Mouse (Mus musculus) hindbrain, embryonic 13.5 days (tissue): ENCODE results near the gene Pyroxd1. TPM values are rescaled to one million over a fixed set of nuclear protein-coding genes. Genes with fewer than 3 reads are reported as not detected.
A peak's percentile ranks its signal among the peaks of the same experiment; 100 is the strongest.

Experiments used
- ATAC-seq: fragments of 200-750 bp; cut with Nextera tagmentation; 2 replicates; pipeline ENCODE4 v1.8.0; 2017; ENCODE audit warnings: moderate TSS enrichment; ENCODE audit not compliant: low FRiP score
- H3K27ac ChIP-seq: fragments of 300-500 bp; sonication (generic); 2 replicates; pipeline ENCODE4 v1.5.1; 2015; ENCODE audit warnings: inconsistent platforms, mild to moderate bottlenecking, moderate library complexity
- H3K27me3 ChIP-seq: fragments of 300-500 bp; sonication (generic); 2 replicates; pipeline ENCODE4 v1.6.1; 2015; ENCODE audit warnings: mild to moderate bottlenecking, inconsistent platforms
- H3K36me3 ChIP-seq: fragments of 300-500 bp; sonication (generic); 2 replicates; pipeline ENCODE4 v1.6.1; 2015; ENCODE audit warnings: mild to moderate bottlenecking, inconsistent platforms
- H3K4me1 ChIP-seq: fragments of 300-500 bp; sonication (generic); replicated peaks from 2 replicates; pipeline ENCODE4 v1.6.1; 2015; ENCODE audit warnings: inconsistent platforms
- H3K4me2 ChIP-seq: fragments of 300-500 bp; sonication (generic); 2 replicates; pipeline ENCODE4 v1.6.1; 2015; ENCODE audit warnings: inconsistent platforms, mild to moderate bottlenecking, moderate library complexity
- H3K4me3 ChIP-seq: fragments of 300-500 bp; sonication (generic); 2 replicates; pipeline ENCODE4 v1.5.1; 2015; ENCODE audit warnings: mild to moderate bottlenecking, inconsistent platforms
- H3K9ac ChIP-seq: fragments of 300-500 bp; sonication (generic); 2 replicates; pipeline ENCODE4 v1.6.1; 2015; ENCODE audit warnings: mild to moderate bottlenecking, inconsistent platforms
- H3K9me3 ChIP-seq: fragments of 300-500 bp; sonication (generic); 2 replicates; pipeline ENCODE4 v1.6.1; 2016; ENCODE audit warnings: inconsistent platforms
- WGBS: fragments of 180-500 bp; shearing (Covaris S2); methylation state at CpG from one replicate; pipeline ENCODE4 v1.1.7; 2015; 5-methylcytosine and 5-hydroxymethylcytosine counted together
- polyA plus RNA-seq: library from polyadenylated mRNA; unstranded; fragments of >200 nt; fragmentation: Nextera tagmentation; extraction: Ambion mirVana; gene quantifications from 2 replicates; pipeline ENCODE4 v1.2.1, GENCODE M21; 2015

Gene Pyroxd1
- polyA plus RNA-seq, result 23.9 and 25.8 TPM in 2 replicates

GRCm38 (mm10) chr6:142345440-142346038, at the start of gene Pyroxd1:
Pyroxd1 (plus strand) TSS chr6:142345654.
- H3K9me3 ChIP-seq, result no peaks in the 10 kb centered on the region
- under 1% methylated on average over 48 of the region's 48 CpGs for WGBS

GRCm38 (mm10) chr6:142298098-142298497, 47.4 kb upstream of the Pyroxd1 start, which contains the start of gene Iapp:
Iapp (plus strand) TSS chr6:142298423.
- no peak within 1 kb of the TSS for H3K9ac ChIP-seq
- 62% methylated on average over 4 of the region's 4 CpGs for WGBS
- H3K4me3 ChIP-seq, result no peak within 1 kb of the TSS
- H3K27ac ChIP-seq, result no peak within 1 kb of the TSS
- no peak within 1 kb of the TSS for H3K4me2 ChIP-seq
- no peak for ATAC-seq
- H3K36me3 ChIP-seq, result no peaks in the 10 kb centered on the region
- no peaks in the 10 kb centered on the region for H3K4me1 ChIP-seq
- H3K9me3 ChIP-seq, result no peaks in the 10 kb centered on the region
- no peaks in the 10 kb centered on the region for H3K27me3 ChIP-seq

More at GRCm38 (mm10) chr6:142345440-142346038, at the start of gene Pyroxd1:
- Histone ChIP-seq H3K27ac (peak within 1 kb of the TSS; percentile 88), H3K36me3 (peaks cover 24% of the 10 kb centered on the region), H3K9ac (peak within 1 kb of the TSS; percentile 78), H3K4me1 (peaks cover 10% of the 10 kb centered on the region), H3K27me3 (no peaks in the 10 kb centered on the region), H3K4me3 (peak within 1 kb of the TSS; percentile 73), H3K4me2 (peak within 1 kb of the TSS; percentile 56)
- peak; percentile 95 for ATAC-seq

DNA sequence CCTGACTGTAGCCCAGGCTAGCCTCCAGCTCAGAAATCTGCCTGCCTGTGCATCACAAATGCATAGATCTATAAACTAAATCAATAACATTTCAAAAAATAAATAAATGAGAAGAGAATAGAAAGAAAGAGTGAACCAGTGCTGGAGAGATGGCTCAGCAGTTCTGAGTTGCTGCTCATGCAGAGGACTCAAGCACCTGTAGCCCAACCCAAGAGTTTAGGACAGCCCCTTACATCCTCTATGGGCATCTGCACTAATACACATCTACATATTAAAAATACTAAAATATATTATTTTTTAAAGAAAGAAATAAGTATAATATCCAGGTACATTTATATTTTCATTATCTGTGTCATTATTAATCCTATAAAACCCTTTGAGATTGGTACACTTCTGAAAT, 40.4 kb upstream of the Pyroxd1 start:
- H3K4me1 ChIP-seq, result no peaks in the 10 kb centered on the region
- H3K27me3 ChIP-seq, result no peaks in the 10 kb centered on the region
- H3K9ac ChIP-seq, result no peak overlapping the region
- H3K36me3 ChIP-seq, result no peaks in the 10 kb centered on the region
- no peak overlapping the region for H3K4me3 ChIP-seq
- no peak overlapping the region for H3K4me2 ChIP-seq
- H3K9me3 ChIP-seq, result 0 out of 2 replicates have a peak, but pooled peaks cover 3% of the 10 kb centered on the region
- no peak for ATAC-seq
- no peak overlapping the region for H3K27ac ChIP-seq

DNA sequence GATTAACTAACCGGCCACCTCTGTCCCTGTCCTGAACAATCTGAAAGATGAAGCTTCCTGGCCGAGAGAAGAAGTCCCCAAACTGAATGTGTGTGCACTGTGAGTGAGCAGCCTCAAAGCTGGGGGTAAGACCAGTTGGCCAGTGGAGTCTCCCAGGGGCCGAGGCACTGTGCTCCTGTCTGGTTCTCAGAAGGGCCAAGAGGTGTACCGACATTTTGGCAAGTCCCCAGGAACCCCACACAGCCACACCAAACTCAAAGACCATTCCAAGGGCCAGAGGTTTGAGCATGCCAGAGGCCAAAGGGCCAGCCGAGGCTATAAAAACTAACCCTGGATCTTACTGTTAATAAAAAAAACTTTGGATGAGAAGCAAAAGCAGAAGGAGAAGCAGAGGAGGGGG, 31.2 kb upstream of the Pyroxd1 start:
- Histone ChIP-seq H3K9ac (no peak overlapping the region), H3K36me3 (no peaks in the 10 kb centered on the region), H3K27ac (no peak overlapping the region), H3K27me3 (no peaks in the 10 kb centered on the region), H3K4me1 (no peaks in the 10 kb centered on the region), H3K4me3 (no peak overlapping the region), H3K4me2 (no peak overlapping the region), H3K9me3 (0 out of 2 replicates have a peak, but pooled peaks cover 3% of the 10 kb centered on the region)
- 85% methylated on average over 5 of the region's 5 CpGs for WGBS
- ATAC-seq, result no peak

DNA sequence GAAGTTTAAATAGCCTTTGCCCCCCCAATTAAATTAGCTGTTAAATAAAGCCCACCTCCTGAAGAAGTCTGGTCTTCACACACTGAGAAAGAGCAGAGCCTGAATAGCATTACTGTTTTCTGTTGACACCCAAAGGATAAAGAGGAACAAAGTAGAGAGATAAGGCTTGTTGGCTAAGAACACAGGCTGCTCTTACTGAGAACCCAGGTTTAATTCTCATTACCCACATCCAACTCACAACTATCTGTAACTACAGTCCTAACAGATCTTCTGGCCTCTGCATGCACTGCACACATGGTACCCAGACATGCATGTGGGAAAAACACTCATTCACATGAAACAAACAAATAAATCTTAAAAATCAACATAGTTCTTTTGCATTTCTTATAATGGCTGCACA, 28.3 kb upstream of the Pyroxd1 start:
- H3K27me3 ChIP-seq, result no peaks in the 10 kb centered on the region
- H3K4me3 ChIP-seq, result no peak overlapping the region
- no peak for ATAC-seq
- H3K27ac ChIP-seq, result no peak overlapping the region
- no peaks in the 10 kb centered on the region for H3K4me1 ChIP-seq
- no peaks in the 10 kb centered on the region for H3K9me3 ChIP-seq
- H3K4me2 ChIP-seq, result no peak overlapping the region
- H3K9ac ChIP-seq, result no peak overlapping the region
- no peaks in the 10 kb centered on the region for H3K36me3 ChIP-seq

DNA sequence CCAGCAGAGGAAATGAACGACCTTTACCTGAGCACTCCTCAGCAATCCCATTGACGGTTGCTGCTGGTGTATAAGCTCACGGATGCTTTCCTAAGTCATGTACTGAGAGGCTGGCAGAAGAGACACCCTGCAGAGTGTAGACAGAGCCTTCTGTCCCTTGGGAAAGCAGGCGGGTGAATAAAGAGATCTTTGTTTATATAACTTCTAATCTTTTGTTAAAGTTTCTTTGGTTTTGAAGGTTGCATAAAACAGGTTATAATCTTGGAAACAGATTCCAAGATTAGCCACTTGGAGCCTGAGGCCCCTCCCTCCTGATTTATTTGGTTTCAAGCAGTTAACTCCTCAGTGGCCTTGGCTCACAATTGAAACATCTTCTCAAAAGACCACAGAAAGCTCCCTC, 22.6 kb upstream of the Pyroxd1 start, which contains the start of gene Slco1a5:
Gene Slco1a5 (minus strand): TSS at position 101 of the 400 bp plus-strand sequence.
- Histone ChIP-seq H3K4me1 (no peaks in the 10 kb centered on the region), H3K27me3 (no peaks in the 10 kb centered on the region), H3K4me3 (no peak within 1 kb of the TSS), H3K9ac (no peak within 1 kb of the TSS), H3K36me3 (no peaks in the 10 kb centered on the region), H3K4me2 (no peak within 1 kb of the TSS), H3K27ac (no peak within 1 kb of the TSS), H3K9me3 (no peaks in the 10 kb centered on the region)
- no peak for ATAC-seq
- 16% methylated on average over 4 of the region's 4 CpGs for WGBS

DNA sequence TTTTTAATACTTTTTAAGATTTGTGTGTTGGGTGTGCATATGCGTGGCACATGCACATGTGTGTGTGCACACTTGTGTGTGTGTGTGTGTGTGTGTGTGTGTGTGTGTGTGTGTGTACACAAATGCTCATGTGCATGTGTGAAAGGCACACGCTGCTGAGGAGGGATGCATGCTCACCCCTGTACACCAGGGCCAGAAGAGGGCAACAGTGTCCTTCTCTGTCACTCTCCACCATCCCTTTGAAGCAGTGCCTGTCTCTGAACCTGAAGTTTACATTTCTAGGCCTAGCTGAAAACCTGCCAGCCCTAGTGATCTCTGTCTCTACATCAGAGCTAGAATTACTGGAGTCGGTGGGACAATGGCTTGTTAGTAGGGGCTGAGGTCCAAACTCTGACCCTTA, 18.9 kb upstream of the Pyroxd1 start:
- Histone ChIP-seq H3K27ac (no peak overlapping the region), H3K27me3 (no peaks in the 10 kb centered on the region), H3K36me3 (no peaks in the 10 kb centered on the region), H3K9ac (no peak overlapping the region), H3K4me3 (no peak overlapping the region), H3K4me2 (no peak overlapping the region), H3K9me3 (no peaks in the 10 kb centered on the region), H3K4me1 (no peaks in the 10 kb centered on the region)
- ATAC-seq, result no peak
- WGBS, result 79% methylated on average over 3 of the region's 3 CpGs

GRCm38 (mm10) chr6:142329201-142329600, 16.3 kb upstream of the Pyroxd1 start:
- no peaks in the 10 kb centered on the region for H3K9me3 ChIP-seq
- no peak overlapping the region for H3K9ac ChIP-seq
- no peaks in the 10 kb centered on the region for H3K4me1 ChIP-seq
- H3K4me2 ChIP-seq, result no peak overlapping the region
- no peak overlapping the region for H3K27ac ChIP-seq
- H3K4me3 ChIP-seq, result no peak overlapping the region
- no peaks in the 10 kb centered on the region for H3K27me3 ChIP-seq
- 60% methylated on average over 1 of the region's 1 CpGs for WGBS
- ATAC-seq, result no peak
- H3K36me3 ChIP-seq, result no peaks in the 10 kb centered on the region

DNA sequence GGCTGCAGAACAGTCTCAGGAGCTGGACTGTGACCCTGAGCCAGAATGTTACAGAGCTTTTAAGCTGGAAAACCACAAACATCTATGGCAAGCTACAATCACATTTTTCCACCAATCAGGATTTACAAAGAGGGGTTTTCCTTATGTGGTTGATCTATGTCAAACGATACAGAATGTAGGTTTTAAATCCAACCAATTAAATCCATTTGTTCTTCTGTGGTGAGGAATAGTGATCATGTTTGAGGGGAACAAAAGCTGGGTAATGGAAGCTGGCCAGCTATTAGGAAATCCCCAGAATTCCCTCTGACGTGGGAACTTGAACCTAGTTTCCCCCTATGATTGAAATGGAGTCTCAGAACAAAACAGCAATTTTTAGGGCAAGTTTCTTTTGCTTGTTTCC, 6.5 kb upstream of the Pyroxd1 start:
- 78% methylated on average over 2 of the region's 2 CpGs for WGBS

DNA sequence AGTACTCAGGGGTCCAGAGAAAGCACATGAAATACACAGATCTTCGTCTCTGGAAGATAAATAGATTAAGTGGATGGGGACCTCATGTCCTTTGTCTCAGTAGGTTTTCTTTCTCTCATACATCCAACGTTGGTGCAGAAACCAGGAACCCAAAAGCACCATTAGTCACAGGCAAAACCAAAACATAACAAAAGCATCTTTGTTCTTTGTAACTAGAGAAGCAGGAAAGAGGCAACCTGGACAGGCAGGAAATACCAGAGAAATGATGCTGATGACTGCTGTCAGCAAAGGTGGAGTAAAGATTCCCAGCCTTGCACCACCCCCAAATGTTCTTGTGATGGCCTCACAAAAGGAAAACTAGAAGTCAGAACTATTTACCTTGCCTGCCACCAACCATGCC, 5.9 kb upstream of the Pyroxd1 start:
- no peak overlapping the region for H3K4me3 ChIP-seq
- no peaks in the 10 kb centered on the region for H3K4me1 ChIP-seq
- H3K36me3 ChIP-seq, result no peaks in the 10 kb centered on the region
- H3K9me3 ChIP-seq, result no peaks in the 10 kb centered on the region
- no peak for ATAC-seq
- no peak overlapping the region for H3K4me2 ChIP-seq
- no peaks in the 10 kb centered on the region for H3K27me3 ChIP-seq
- no peak overlapping the region for H3K27ac ChIP-seq
- WGBS, result 51% methylated on average over 2 of the region's 2 CpGs
- no peak overlapping the region for H3K9ac ChIP-seq

More for the DNA sequence above, 6.5 kb upstream of the Pyroxd1 start:
- Histone ChIP-seq H3K27ac (no peak overlapping the region), H3K4me3 (no peak overlapping the region), H3K9ac (no peak overlapping the region), H3K4me1 (no peaks in the 10 kb centered on the region), H3K27me3 (no peaks in the 10 kb centered on the region), H3K4me2 (no peak overlapping the region), H3K36me3 (no peaks in the 10 kb centered on the region), H3K9me3 (no peaks in the 10 kb centered on the region)
- no peak for ATAC-seq

- Histone ChIP-seq H3K27me3 (no peaks in the 10 kb centered on the region), H3K4me3 (no peak overlapping the region), H3K4me2 (no peak overlapping the region), H3K4me1 (peaks cover 10% of the 10 kb centered on the region), H3K36me3 (peaks cover 6% of the 10 kb centered on the region), H3K27ac (no peak overlapping the region), H3K9ac (no peak overlapping the region), H3K9me3 (no peaks in the 10 kb centered on the region)
- WGBS, result 71% methylated on average over 2 of the region's 2 CpGs
- ATAC-seq, result no peak
These were observed 1.9 kb upstream of the Pyroxd1 start for GRCm38 (mm10) chr6:142343561-142343960.

GRCm38 (mm10) chr6:142346181-142347110, 992 bp downstream of the Pyroxd1 start:
- peaks cover 33% of the 10 kb centered on the region for H3K36me3 ChIP-seq
- no peaks in the 10 kb centered on the region for H3K27me3 ChIP-seq
- 69% methylated on average over 12 of the region's 12 CpGs for WGBS
- peak overlapping the region; percentile 78 for H3K9ac ChIP-seq
- H3K9me3 ChIP-seq, result no peaks in the 10 kb centered on the region
- peak overlapping the region; percentile 56 for H3K4me2 ChIP-seq
- peaks cover 10% of the 10 kb centered on the region for H3K4me1 ChIP-seq
- peak overlapping the region; percentile 73 for H3K4me3 ChIP-seq
- ATAC-seq, result no peak
- no peak overlapping the region for H3K27ac ChIP-seq
